Mouse (Mus musculus) B cell, adult 2 months (primary cell): ENCODE results near the gene Bnip2.

ENCODE experiments used
- DNase-seq, 2 experiments: peaks; one replicate each; pipeline ENCODE4 v3.0.0; 2022

The Bnip2 gene

DNA sequence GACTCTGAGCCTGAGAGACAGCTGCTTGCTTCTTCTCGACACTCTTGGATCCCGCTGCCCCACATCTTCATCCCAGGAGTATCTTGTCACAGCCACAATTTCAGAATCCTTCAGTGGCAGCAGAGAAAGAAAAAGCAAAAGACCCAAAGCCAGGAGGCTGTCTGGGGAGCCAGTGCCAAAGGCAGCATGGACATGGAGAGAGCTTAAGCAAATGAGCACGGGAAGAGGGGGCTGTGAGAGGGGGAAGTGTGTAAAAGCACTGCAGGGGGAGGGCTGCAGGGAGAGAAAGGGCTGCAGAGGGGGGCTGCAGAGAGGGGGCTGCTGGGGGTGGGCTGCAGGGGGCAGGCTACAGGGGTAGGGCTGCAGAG, 60.1 kb downstream of the Bnip2 start:
- DNase-seq, result no peak

- DNase-seq, result no peak
These were observed 60.6 kb downstream of the Bnip2 start for GRCm38 (mm10) chr9:70049839-70050238.

DNA sequence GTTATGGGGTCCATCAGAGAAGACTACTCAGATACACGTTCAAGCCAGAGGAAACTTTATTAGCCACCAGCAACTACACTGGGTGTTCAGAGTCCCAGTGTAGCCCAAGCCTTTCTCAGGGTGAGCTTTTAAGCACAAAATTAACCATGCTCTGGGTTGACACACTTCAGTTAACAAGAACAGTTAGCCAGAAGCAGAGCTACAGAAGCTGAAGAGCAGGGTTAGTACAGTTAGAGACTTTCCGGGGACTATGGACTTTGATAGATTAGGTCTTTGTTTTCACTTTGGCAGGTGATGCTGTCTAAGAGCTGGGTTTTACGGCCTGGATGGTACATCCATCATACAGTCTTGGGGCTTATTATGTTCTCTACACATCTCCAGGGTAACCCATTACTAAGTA, 63.5 kb downstream of the Bnip2 start:
- DNase-seq, result no peak

DNA sequence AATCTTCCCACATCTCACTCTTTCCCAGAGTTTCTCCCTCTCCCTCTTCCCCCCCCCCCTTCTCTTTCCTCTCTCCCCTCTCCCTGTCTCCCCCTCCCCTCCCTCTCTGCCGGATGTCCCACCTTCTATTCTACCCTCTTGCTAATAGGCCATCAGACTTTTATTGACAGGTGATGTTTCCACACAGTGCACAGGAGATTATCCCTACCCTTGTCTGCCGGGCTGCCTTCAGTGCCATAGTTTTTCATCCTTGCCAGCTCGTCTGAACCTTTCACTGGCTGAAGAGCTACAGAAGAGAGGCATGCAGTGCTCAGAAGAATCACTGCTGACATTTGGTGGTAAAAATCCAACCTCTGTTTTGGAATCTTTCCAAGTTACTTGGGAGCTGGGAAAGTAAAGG, 64.1 kb downstream of the Bnip2 start:
- no peak for DNase-seq
